12 mouse cellular contexts compared by ENCODE assay signal in the genomic region with DNA sequence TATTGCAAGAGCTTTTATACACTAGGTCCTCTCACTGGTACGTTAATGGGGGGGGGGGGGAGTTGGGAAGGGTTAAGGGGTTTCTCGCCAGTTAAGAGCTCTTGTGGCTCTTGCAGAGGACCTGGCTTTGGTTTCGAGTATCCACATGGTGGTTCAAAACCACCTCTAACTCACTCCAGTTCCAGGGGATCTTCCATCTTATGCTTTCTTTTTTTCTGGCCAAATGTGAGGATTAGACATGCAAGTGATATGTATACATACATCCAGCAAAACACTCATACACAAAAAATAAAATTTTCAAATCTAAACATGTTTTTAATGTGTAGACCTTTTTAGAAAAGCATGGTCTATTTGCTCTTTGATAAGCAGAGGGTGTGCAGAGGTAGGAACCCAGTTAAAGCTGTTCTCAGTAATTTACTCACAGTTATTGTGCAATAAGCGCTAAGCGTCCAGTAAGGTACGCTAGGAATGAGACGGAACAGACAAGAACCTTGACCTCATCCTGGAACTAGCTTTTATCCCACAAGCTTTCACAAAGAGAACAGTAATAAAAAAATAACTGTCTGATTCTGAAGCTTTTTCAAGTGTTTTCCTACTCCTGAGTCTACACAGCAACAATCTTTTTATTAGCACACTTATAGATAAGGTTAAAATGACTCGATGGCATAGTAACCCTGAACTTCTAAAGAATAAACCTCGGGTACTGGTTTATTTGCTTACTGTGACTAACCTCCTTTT. TPM values are rescaled to one million over a fixed set of nuclear protein-coding genes. Genes with fewer than 3 reads are reported as not detected.
DNase-seq lines count a peak whose midpoint lies in the region; ATAC-seq and TF ChIP-seq lines count a peak whose summit lies in the region.
"Had no signal": no experiment of that assay in that cellular context is flagged by ENCODE, and none has a peak within 500 bp of the region (broad histone marks: within the 10 kb centered on the region; RNA-seq: fewer than 3 reads in every experiment).

No protein-coding gene starts in this region.

- no peak overlapping the region for H3K4me2 ChIP-seq in heart, postnatal 0 days (ENCODE audit: low read depth, low read length)
- no peak overlapping the region for H3K4me2 ChIP-seq in embryonic facial prominence, embryonic 12.5 days (replicated peaks)
- no peak overlapping the region for H3K4me2 ChIP-seq in lung, embryonic 15.5 days
- H3K4me2 ChIP-seq: neural tube, embryonic 15.5 days had no signal

- ATAC-seq in heart, postnatal 0 days (ENCODE audit: insufficient read depth, low read depth) = no peak
- no peak for ATAC-seq in embryonic facial prominence, embryonic 12.5 days (ENCODE audit: insufficient number of reproducible peaks, insufficient read depth, low FRiP score, low TSS enrichment)
- ATAC-seq in lung, embryonic 15.5 days (ENCODE audit: borderline replicate concordance, extremely low read depth, low FRiP score, low TSS enrichment) = no peak
- ATAC-seq: hindbrain, postnatal 0 days had no signal

- no peak for TF ChIP-seq EP300 in heart, postnatal 0 days (IDR thresholded peaks at IDR 0.05; ENCODE audit: low read depth)

- no peak overlapping the region for H3K4me3 ChIP-seq in heart, postnatal 0 days (ENCODE audit: low read depth, low read length)
- peak overlapping the region; percentile 69; the same call in 1 of the 2 replicates for H3K4me3 ChIP-seq in E14TG2a.4 (replicated peaks; ENCODE audit: low read length)
- no peak overlapping the region for H3K4me3 ChIP-seq in embryonic facial prominence, embryonic 12.5 days
- H3K4me3 ChIP-seq in lung, embryonic 15.5 days = no peak overlapping the region
- H3K4me3 ChIP-seq: neural tube, embryonic 15.5 days had no signal

- no peaks in the 10 kb centered on the region for H3K9me3 ChIP-seq in heart, postnatal 0 days (replicated peaks; ENCODE audit: control insufficient read depth, low read length)
- peaks cover 7% of the 10 kb centered on the region for H3K9me3 ChIP-seq in E14TG2a.4 (ENCODE audit: low read length)
- no peaks in the 10 kb centered on the region for H3K9me3 ChIP-seq in embryonic facial prominence, embryonic 12.5 days
- H3K9me3 ChIP-seq in lung, embryonic 15.5 days = no peaks in the 10 kb centered on the region
- H3K9me3 ChIP-seq: neural tube, embryonic 15.5 days had no signal

- no peaks in the 10 kb centered on the region for H3K36me3 ChIP-seq in heart, postnatal 0 days (replicated peaks; ENCODE audit: control insufficient read depth, insufficient read depth, low read length)
- H3K36me3 ChIP-seq in E14TG2a.4 (ENCODE audit: insufficient read depth, low read length) = peaks cover 8% of the 10 kb centered on the region
- H3K36me3 ChIP-seq in embryonic facial prominence, embryonic 12.5 days = no peaks in the 10 kb centered on the region
- no peaks in the 10 kb centered on the region for H3K36me3 ChIP-seq in lung, embryonic 15.5 days
- H3K36me3 ChIP-seq: neural tube, embryonic 15.5 days had no signal

- peaks cover 24% of the 10 kb centered on the region for H3K4me1 ChIP-seq in heart, postnatal 0 days (ENCODE audit: control insufficient read depth, insufficient read depth)
- peaks cover 50% of the 10 kb centered on the region for H3K4me1 ChIP-seq in E14TG2a.4 (replicated peaks; ENCODE audit: low read depth, low read length)
- H3K4me1 ChIP-seq in embryonic facial prominence, embryonic 12.5 days = peaks cover 24% of the 10 kb centered on the region
- peaks cover 24% of the 10 kb centered on the region for H3K4me1 ChIP-seq in lung, embryonic 15.5 days

- no peak overlapping the region for H3K9ac ChIP-seq in heart, postnatal 0 days (replicated peaks; ENCODE audit: low read depth, low read length)
- H3K9ac ChIP-seq in embryonic facial prominence, embryonic 12.5 days = no peak overlapping the region
- no peak overlapping the region for H3K9ac ChIP-seq in lung, embryonic 15.5 days
- H3K9ac ChIP-seq: neural tube, embryonic 15.5 days had no signal

- DNase-seq in heart, postnatal 0 days (ENCODE audit: low spot score) = no peak
- DNase-seq in heart, postnatal 25 days (ENCODE audit: low spot score) = no peak
- DNase-seq in embryo, embryonic 10 days (ENCODE audit: low spot score) = no peak
- DNase-seq in cerebellum, adult 11-12 months = no peak
- DNase-seq: adrenal gland, postnatal 10 days; cerebellum, adult 11 months; right cerebral cortex, postnatal 25 days had no signal

- WGBS in heart, postnatal 0 days = 68% methylated on average over 9 of the region's 9 CpGs
- 66% methylated on average over 9 of the region's 9 CpGs for WGBS in embryonic facial prominence, embryonic 12.5 days
- 49% methylated on average over 9 of the region's 9 CpGs for WGBS in lung, embryonic 15.5 days

- no peaks in the 10 kb centered on the region for H3K27me3 ChIP-seq in heart, postnatal 0 days (ENCODE audit: control insufficient read depth, insufficient read depth, low read length)
- no peaks in the 10 kb centered on the region for H3K27me3 ChIP-seq in E14TG2a.4 (ENCODE audit: insufficient read depth, low read length)
- no peaks in the 10 kb centered on the region for H3K27me3 ChIP-seq in embryonic facial prominence, embryonic 12.5 days
- H3K27me3 ChIP-seq in lung, embryonic 15.5 days = no peaks in the 10 kb centered on the region
- H3K27me3 ChIP-seq: neural tube, embryonic 15.5 days had no signal

- intact Hi-C loops in heart, postnatal 25 days (cut with DNase I) = loop anchor here (2.0 kb wide), 1 partner anchor 25 kb away; no protein-coding TSS in a partner anchor

- peak overlapping the region; percentile 92 for H3K27ac ChIP-seq in heart, postnatal 0 days (ENCODE audit: low read depth)
- 0 out of 2 replicates have a peak overlapping the region, but pooled peaks have one; percentile 67 for H3K27ac ChIP-seq in embryonic facial prominence, embryonic 12.5 days
- peak overlapping the region; percentile 90 for H3K27ac ChIP-seq in lung, embryonic 15.5 days
- H3K27ac ChIP-seq: hindbrain, postnatal 0 days; neural tube, embryonic 15.5 days had no signal

- no peak for TF ChIP-seq CTCF in heart, postnatal 0 days (IDR thresholded peaks at IDR 0.05; ENCODE audit: low read depth)
- TF ChIP-seq CTCF in E14TG2a.4 (conservative IDR thresholded peaks at IDR 0.05; ENCODE audit: low read length) = no peak

RNA-seq across cellular contexts. Expression of a gene that starts 2.3 kb away (rescaled TPM):
- total RNA-seq in heart, postnatal 0 days (2014; rRNA removed; ENCODE audit: low replicate concordance) = 14.7 and 23.0 TPM in 2 replicates
- 7.9 and 8.6 TPM in 2 replicates for polyA plus RNA-seq in heart, postnatal 0 days (2015; fragmentation: Nextera tagmentation; extraction: Ambion mirVana)
- total RNA-seq in heart, postnatal 25 days (2021) = 1 to 10 TPM in 1 of 2 experiments, under 1 TPM in 1; 0.60 to 1.1 TPM
- 54.9 and 57.8 TPM in 2 replicates for polyA plus RNA-seq in embryonic facial prominence, embryonic 12.5 days (2016; fragmentation: Nextera tagmentation; extraction: Ambion mirVana)
- polyA plus RNA-seq in lung, embryonic 15.5 days (2015; fragmentation: Nextera tagmentation; extraction: Ambion mirVana) = 63.9 and 69.0 TPM in 2 replicates

RNA-seq across cellular contexts. Expression of a gene that starts 26.7 kb away (rescaled TPM):
- 80.7 and 81.0 TPM in 2 replicates for total RNA-seq in heart, postnatal 0 days (2014; rRNA removed; ENCODE audit: low replicate concordance)
- 51.6 and 67.7 TPM in 2 replicates for polyA plus RNA-seq in heart, postnatal 0 days (2015; fragmentation: Nextera tagmentation; extraction: Ambion mirVana)
- 100 to 1,000 TPM; 172 to 189 TPM for total RNA-seq in heart, postnatal 25 days (2021)
- 4.0 and 4.3 TPM in 2 replicates for polyA plus RNA-seq in embryonic facial prominence, embryonic 12.5 days (2016; fragmentation: Nextera tagmentation; extraction: Ambion mirVana)
- polyA plus RNA-seq in lung, embryonic 15.5 days (2015; fragmentation: Nextera tagmentation; extraction: Ambion mirVana) = 7.9 and 8.5 TPM in 2 replicates
